Mouse (Mus musculus): ENCODE results near the gene Vmn1r155. TPM values are rescaled to one million over a fixed set of nuclear protein-coding genes. Genes with fewer than 3 reads are reported as not detected.
"Not testable (repeated sequence)": the region's sequence is repeated elsewhere in the genome, so short reads cannot be mapped to it uniquely, and the experiment has no call there.

Gene Vmn1r155
- not detected in 2 replicates for polyA plus RNA-seq (2015; fragmentation: Nextera tagmentation; extraction: Ambion mirVana)

DNA sequence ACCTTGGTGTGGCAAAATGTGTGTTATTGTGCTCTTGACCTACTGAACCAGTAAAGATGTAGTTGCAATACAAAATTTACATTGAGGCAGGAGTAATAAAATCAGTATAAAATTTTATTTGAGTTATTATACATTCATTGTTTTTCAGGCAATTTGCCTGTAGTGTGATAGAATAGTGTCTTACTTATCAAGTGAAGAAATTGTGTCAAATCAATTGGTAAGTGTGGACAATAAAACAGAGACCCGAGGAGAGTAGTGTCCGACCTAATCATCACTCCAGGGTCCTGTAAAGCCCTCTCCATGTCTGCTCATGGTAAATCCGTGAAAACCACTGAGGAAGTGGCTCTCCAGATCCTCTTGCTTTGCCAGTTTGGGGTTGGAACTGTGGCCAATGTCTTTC, at the start of gene Vmn1r155:
TSS of gene Vmn1r155 (plus strand) at position 301 of the 400 bp plus-strand sequence.
- H3K4me2 ChIP-seq; H3K27me3 ChIP-seq; H3K9me3 ChIP-seq; H3K4me3 ChIP-seq; ATAC-seq (ENCODE audit: low read depth); H3K27ac ChIP-seq (replicated peaks); H3K9ac ChIP-seq; H3K4me1 ChIP-seq (replicated peaks); H3K36me3 ChIP-seq: not testable (repeated sequence)
- WGBS, result no CpG with 5 or more reads among the region's 3 CpGs

DNA sequence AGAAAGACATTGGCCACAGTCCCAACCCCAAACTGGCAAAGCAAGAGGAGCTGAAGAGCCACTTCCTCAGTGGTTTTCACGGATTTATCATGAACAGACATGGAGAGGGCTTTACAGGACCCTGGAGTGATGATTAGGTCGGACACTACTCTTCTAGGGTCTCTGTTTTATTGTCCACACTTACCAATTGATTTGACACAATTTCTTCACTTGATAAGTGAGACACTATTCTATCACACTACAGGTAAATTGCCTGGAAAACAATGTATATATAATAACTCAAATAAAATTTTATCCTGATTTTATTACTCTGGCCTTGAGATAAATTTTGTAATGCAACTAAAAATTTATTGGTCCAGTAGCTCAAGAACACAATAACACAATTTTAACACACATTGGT, 34.4 kb downstream of the Vmn1r155 start, which contains the start of gene Gm8693:
TSS of gene Gm8693 (minus strand) at position 101 of the 400 bp plus-strand sequence.
- H3K27me3 ChIP-seq; H3K4me1 ChIP-seq (replicated peaks); H3K9me3 ChIP-seq; H3K27ac ChIP-seq (replicated peaks); H3K36me3 ChIP-seq; ATAC-seq (ENCODE audit: low read depth); H3K4me2 ChIP-seq; H3K9ac ChIP-seq; H3K4me3 ChIP-seq: not testable (repeated sequence)
- WGBS, result no CpG with 5 or more reads among the region's 2 CpGs

Other genes starting within 250 kb of the Vmn1r155 start
- not detected in 2 replicates for gene Vmn1r148, start 244.4 kb upstream of the Vmn1r155 start, polyA plus RNA-seq (2015; fragmentation: Nextera tagmentation; extraction: Ambion mirVana)
- not detected in 2 replicates for gene Vmn1r149, start 219.8 kb upstream of the Vmn1r155 start, polyA plus RNA-seq (2015; fragmentation: Nextera tagmentation; extraction: Ambion mirVana)
- gene Gm10665, start 193.9 kb upstream of the Vmn1r155 start, polyA plus RNA-seq (2015; fragmentation: Nextera tagmentation; extraction: Ambion mirVana), result not detected in 2 replicates
- not detected in 2 replicates for gene Vmn1r151, start 158.3 kb upstream of the Vmn1r155 start, polyA plus RNA-seq (2015; fragmentation: Nextera tagmentation; extraction: Ambion mirVana)
- gene Vmn1r152, start 135.1 kb upstream of the Vmn1r155 start, polyA plus RNA-seq (2015; fragmentation: Nextera tagmentation; extraction: Ambion mirVana), result not detected in 2 replicates
- gene Gm8677, start 123.1 kb upstream of the Vmn1r155 start, polyA plus RNA-seq (2015; fragmentation: Nextera tagmentation; extraction: Ambion mirVana), result not detected in 2 replicates
- gene Gm4201, start 92.7 kb upstream of the Vmn1r155 start, polyA plus RNA-seq (2015; fragmentation: Nextera tagmentation; extraction: Ambion mirVana), result not detected in 2 replicates
- gene Gm4565, start 69.9 kb upstream of the Vmn1r155 start, polyA plus RNA-seq (2015; fragmentation: Nextera tagmentation; extraction: Ambion mirVana), result not detected in 2 replicates
- gene Gm8693, start 34.3 kb downstream of the Vmn1r155 start, polyA plus RNA-seq (2015; fragmentation: Nextera tagmentation; extraction: Ambion mirVana), result not detected in 2 replicates
- gene Gm4567, start 61.7 kb downstream of the Vmn1r155 start, polyA plus RNA-seq (2015; fragmentation: Nextera tagmentation; extraction: Ambion mirVana), result not detected in 2 replicates
- gene Vmn1r157, start 103.7 kb downstream of the Vmn1r155 start, polyA plus RNA-seq (2015; fragmentation: Nextera tagmentation; extraction: Ambion mirVana), result not detected in 2 replicates
- not detected in 2 replicates for gene Vmn1r158, start 132.8 kb downstream of the Vmn1r155 start, polyA plus RNA-seq (2015; fragmentation: Nextera tagmentation; extraction: Ambion mirVana)
- gene Vmn1r159, start 185.6 kb downstream of the Vmn1r155 start, polyA plus RNA-seq (2015; fragmentation: Nextera tagmentation; extraction: Ambion mirVana), result not detected in 2 replicates
- not detected in 2 replicates for gene Vmn1r160, start 213.2 kb downstream of the Vmn1r155 start, polyA plus RNA-seq (2015; fragmentation: Nextera tagmentation; extraction: Ambion mirVana)

Data from neural tube, embryonic 13.5 days (tissue).